Mouse (Mus musculus) retina, postnatal 1 day (tissue): ENCODE measurements at regions not wholly inside any gene's neighbourhood (a gene's known extent, or its start where the extent isn't known, plus 50 kb on each side); places are given as distances from the start of the nearest gene placed in this dataset.

Experiments
- DNase-seq: peaks from one replicate; pipeline ENCODE4 v3.0.0-alpha.2; 2012

DNA sequence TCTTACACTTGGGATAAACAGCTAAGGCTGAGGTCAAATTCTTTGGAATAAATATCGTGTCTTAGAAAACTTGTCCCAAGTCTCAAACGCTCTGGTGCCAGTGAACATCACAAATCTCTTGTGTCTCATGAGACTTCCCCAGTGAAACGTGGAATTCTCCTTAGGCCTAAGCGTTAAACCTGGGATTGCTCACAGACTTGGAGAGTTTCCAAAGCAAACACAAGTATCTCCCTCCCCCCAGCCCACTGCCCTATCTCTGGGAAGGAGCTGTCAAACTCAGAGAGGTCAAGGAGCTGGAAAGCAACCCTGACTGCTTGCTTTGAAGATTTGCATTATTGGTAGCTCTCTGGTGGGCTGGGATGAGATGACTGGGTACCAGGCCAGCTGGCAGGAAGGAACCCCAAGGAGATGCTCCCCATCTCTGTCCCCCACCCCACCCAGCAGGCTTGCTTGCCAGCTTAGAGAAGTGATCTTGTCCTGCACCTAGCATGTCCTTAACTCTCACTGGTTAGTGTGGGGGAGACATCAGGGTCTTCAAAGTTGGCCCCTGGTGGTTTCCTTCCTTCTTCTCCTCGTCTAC lies 219.1 kb downstream of the Fam43a start:
- no peak for DNase-seq

DNA sequence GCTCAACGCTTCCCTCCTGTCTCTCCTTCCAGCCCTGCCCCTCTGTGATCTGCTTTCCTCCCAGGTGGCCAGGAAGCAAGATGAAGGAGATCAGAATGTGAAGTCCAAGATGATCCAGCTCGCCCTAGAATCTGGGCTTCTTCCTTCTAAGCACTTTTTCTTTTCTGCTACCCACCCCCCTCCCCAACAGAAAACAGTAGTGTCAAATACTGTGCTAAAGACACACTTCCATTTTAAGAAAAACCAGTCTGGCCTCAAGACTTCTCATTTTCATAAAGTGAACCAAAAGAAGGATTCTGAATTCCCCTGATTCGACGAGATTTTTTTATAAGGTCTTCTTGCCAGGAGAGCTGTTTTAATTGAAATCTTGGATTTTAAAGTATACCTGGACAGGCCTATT lies 219.8 kb downstream of the Fam43a start:
- no peak for DNase-seq

DNA sequence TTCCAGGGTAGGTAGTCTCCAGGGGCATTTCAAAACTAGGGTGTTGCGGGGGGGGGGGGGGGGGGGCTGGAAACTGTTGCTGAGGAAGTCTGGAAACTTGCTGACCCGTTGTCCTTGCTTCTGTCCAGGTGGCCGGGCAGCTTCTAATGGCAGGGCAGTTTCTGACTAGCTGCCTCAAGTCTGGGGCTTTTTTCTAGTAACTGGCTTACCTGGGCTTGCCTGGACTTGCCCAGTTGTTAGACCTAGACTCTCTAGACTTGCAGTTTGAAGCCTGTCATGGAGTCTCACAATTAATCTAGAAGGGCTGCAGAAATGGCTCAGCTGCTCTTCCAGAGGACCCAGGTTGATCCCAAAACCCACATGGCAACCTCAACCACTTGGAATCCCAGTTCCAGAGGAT lies 220.7 kb downstream of the Fam43a start:
- no peak for DNase-seq

DNA sequence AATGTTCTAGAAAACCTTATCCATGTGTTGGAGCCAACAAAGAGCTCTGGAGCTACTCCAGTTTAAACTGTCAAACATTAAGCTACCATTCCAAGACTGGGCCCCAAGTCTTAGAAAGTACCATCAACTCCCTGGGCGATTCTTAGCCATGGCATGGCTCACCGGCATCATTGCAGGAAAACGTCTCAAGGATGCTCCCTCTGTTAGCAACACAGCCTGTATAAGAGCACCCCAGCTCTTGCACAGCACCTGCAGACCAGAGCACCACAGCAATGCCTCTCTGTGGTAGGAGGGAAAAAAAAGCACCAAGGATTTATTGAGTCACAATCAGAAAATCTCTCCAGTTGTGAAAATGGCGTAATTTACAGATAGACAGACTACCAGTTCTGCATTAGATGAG lies 221.2 kb downstream of the Fam43a start:
- DNase-seq = no peak

DNA sequence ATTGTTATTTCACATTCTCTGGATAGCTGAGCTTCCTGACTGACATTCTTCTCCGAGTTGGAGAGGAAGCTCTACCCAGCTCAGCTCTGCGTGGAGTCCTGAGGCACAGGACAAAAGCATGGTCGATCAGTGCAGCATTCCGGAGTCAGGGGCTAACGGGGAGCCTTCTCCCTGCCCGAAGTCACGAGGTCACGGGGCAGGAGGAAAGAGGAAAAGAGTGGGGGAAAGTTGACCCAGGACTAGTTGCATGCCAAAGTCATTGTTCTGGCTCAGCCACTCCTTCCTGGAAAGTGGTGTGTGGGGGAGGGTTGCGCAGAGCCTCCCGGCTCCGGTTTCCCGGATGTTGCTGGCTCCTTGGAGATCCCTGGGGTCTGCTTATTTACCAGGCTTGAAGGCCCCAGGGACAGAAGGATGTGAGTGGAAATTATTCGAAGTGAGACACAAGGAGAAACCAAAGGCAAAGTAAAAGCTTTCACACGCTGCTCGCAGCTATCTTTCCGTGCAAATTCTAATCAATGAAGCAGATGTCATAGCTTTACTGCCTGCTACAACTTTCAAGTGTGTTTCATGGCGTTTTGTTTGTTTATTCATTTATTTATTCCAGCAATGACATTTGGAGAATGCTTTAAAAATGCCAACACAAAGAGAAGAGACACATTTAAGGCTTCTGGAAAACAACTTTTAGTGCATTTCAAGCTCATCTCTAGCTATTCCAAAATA lies 221.8 kb downstream of the Fam43a start:
- DNase-seq = peak; percentile 71

DNA sequence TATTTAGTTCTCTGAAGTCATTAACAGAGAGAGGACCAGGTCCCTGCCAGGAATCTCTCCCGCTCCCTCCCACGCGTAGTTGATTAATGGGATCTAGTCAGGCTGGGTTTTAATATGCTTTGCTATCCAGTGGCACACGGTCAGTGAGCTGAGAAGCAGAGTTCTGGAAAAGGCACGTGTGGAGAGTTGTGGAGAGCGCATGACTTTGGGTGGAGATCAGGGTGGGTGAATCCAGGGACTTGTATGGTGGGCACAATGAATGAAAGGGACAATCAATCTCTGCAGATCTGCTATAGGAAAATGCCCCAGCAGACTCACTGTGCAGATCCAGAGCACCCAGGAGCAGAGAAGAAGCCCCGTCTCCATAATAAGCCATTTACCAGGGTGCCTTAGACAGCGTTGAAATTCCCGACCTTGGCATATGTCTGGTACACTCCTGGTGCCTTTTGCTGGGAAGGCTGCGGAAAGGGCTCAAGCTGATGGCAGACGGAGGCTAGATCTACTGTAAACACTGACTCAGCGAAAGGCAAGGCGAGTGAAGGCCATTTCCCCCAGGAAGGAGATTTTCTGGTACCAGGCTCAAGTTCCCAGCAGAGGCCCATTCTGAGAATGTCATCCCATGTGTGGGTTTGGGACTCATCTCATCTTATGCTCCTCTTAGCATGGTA lies 222.5 kb downstream of the Fam43a start:
- peak; percentile 14 for DNase-seq

DNA sequence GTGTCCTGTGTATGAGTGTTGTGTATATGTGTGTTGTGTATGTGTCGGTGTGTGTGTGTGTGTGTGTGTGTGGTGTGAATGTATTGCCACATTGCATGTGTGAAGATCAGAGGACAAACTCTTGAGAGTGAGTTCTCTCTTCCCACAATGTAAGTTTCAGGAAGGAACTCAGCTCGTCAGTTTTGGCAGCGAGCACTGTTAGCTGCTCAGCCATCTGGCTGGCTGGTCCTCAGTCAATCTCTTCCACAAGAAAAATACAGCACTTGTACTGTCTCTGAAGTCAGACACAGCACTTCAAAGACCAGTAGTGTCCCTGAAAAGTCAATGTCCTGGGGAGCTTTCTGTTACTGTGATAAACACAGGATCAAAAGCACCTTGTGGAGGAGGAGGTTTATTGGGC lies 226.6 kb downstream of the Fam43a start:
- no peak for DNase-seq

DNA sequence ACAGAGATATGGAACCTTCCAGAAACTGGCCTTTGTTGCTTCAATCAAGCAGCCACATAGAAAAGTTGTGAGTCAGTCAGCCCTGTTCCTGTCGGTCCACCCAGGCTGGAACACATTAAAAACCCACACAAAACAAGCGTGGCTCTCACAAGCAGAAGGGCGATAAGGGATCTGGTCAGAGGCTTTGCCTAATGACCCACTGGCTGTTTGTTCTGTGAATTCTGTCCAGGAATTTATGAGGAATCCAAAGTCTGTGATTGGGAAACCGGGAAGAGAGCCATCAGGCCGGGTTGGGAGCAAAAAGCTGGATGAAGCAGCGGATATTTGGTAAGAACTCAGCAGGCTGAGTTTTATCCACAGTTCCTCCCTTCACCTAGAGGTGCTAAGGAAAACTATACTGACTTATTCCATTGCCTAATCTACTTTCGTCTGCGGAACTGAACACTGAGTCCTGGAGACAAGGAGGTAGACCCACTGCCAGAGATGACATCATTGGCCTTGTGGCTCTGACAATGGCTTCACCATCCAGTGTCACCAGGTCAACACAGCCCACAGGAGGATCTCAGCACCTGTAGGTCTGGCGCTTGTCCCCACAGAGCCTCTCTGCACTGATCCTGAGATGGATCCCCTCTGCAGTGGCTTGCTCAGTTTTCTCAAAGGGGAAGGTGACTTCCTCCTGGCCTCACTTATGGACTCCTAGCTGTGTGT lies 228.5 kb downstream of the Fam43a start:
- DNase-seq = no peak

DNA sequence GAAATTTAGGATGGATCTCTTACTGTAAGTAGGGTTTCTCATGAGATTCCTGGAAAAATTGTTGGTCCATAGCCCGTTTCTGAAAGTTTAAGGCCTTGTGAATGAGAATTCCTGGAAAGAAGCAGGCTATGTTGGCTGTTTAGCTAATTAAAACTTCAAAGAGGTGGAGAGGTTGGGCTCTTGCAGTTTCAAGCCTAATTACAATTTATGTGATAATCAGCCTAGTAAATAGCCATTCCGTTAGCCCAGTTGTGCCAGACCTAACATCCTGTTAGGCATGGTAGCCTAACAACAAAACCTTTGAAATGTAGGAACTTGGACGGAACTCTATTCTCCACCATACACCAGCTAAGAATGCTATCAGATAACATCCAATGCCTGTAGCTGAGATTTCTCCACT lies 235.0 kb downstream of the Fam43a start:
- DNase-seq = no peak

DNA sequence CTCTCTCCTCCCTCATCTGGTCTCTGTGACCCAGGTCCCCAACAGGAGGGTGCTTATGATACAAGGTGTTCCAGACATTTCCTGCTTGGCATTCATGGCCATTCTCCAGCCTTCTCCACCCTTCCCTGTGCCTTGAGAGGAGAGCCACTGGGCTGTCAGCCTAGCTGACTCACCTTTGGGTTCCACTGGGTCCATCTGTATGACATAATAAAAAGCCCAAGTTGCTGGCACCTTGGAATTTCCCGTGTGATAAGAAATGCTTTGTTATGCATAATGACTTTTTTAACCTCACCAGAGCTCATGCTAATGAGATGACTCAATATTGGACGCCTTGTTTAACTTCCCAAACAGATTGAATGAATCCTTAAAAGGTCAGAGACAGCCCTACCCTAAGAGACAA lies 236.2 kb downstream of the Fam43a start:
- DNase-seq = no peak

DNA sequence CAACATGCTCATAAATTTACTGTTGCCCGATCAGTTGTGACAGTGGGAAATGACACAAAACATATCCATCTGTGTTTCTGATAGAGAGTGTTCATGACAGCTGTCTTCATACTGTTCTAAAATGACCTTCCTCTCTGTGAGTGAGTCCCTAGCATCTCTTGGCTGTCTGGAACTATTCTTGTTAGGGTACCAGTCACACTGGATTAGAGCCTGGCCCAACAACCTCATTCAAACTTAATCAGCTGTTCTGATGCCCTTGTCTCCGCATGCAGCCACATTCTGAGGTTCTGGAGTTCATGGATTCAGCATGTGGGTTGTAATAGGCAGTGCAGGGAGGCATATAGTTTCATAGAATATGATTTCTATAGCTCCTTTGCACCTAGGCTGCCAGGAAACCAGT lies 238.4 kb downstream of the Xxylt1 start:
- peak; percentile 65 for DNase-seq

DNA sequence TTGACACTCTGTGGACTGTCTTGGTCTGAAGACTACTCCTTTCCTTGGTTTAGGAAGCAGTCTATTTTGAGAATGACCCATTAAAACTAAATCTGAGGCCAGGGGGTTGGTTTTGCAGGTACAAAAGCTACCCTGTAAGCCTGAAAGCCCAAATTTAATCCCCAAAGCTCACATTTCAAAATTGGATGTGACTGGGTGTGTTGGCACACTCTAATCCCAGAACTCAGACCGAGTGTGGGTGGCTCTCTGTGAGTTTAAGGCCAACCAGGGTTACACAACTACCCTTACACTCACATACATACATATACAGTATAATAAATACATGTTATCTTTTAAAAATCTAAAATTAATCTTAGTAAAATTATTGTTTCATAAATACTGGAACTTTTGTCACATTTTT lies 228.6 kb downstream of the Xxylt1 start:
- no peak for DNase-seq

DNA sequence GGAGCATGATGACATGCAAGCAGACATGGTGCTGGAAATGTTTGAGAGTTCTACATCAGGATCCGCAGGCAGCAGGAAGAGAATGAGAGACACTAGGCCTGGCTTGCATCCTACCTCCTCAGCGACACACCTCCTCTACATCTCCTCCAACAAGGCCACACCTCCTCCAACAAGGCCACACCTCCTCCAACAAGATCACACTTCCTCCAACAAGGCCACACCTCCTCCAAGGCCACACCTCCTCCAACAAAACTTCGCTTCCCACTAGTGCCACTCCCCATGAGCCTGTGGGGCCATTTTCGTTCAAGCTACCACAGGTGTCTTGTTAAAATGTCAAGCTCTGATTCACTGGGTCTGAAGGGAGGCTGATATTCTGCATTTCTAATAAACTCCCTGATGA lies 226.5 kb downstream of the Xxylt1 start:
- DNase-seq = no peak

DNA sequence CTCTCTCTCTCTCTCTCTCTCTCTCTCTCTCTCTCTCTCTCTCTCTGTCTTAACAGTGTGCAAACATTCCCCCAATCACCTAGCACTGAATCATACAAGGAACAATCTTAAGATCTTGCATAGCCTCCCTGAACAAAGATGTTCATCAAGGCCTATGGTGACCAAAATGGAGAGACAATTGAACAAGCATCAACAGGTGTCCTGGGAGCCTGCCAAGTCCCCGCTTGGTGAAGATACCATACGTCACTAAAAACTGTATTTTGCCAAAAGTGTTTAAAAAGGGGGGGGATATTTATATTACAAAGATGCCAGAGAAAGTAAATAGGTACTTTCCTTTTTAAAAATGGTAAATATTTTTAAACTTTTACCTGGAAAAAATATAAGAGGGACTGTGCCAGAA lies 223.6 kb downstream of the Xxylt1 start:
- DNase-seq = no peak

DNA sequence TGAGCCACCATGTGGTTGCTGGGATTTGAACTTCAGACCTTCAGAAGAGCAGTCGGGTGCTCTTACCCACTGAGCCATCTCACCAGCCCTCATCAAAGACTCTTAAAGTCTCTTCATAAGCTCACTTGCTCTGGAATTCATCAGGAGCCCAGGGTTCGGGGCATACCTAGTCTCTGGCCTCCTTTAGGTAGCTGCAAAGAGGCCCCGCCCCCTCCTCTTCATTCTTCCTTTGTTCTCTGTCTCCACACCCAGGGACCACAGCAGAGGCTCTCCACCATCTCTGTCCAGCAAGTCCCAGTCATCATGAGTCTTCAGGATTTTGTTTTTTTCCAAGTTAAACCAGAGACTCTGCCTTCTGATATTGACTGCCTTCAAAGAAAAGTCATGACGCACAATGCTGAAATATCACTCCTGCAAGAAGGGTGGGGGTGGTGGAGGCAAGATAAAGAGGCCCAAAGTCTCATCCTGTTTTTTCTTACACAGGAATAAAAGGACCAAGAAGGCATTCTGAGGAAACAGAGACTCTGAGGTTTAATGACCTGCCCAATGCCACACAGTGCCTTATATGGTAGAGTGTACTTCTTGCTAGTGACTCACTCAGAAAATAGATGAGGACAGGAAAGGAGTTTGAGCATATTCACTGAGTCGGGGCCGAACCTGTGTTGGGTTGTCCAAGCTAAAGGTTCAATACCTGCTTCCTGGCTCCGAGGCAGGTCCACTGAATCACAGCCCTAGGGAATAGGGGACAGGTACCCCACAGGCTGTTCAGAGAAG lies 211.9 kb downstream of the Xxylt1 start:
- no peak for DNase-seq

DNA sequence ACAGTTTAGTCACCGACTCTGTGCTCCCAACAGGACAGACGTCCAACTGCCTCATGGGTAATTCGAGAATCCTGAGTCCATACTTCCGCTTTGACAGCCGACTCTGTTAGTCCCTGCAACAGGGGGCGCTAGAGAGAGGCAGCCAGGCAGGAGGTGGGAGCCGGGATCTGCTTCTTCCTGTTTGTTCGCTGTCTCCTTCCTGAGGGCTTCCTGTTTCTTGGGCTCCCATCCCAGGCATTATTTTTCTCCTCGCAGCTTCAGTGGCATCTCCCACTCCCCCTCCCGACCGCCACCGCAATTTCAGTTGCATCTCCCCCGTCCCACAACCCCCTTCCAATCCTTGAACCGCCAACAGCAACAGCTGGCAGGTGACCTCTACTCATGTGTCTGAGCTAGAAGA lies 211.1 kb downstream of the Xxylt1 start:
- DNase-seq = no peak

DNA sequence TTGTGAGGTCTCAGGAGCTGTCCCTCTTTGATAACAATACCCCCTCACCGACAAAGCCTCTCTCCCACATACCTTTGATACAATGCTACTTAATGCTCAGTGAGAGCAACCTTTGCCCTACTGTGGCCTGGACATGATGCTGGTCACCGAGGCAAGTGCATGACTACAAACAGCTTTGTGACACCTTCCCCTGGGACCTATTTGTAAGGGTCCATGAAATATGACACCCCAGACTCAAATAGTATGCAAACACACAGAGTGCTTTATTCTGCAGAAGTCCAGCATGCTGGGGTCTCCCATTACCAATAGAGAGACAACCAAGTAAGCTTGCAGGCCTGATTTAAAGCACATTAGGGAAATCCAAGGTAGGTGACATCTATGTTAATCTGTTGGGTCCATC lies 210.6 kb downstream of the Xxylt1 start:
- no peak for DNase-seq

DNA sequence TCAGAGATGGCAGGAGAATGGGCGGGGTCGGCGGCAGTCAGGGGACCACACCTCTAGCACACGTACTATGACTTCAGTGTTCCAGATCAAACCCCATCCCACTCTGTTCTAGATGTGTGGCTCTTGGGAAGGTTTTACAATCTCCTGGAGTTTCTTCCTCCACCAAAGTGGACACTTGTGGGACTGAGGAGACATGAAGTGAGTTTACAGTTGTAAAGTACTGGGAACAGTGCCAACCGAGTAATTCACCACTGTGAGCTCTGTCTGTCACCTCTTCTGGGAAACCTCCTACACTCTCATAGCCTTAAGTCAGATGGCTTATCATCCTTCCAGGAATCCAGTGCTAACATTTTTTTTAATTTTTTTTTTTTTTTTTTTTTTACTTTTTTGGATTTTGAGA lies 209.1 kb downstream of the Xxylt1 start:
- no peak for DNase-seq

DNA sequence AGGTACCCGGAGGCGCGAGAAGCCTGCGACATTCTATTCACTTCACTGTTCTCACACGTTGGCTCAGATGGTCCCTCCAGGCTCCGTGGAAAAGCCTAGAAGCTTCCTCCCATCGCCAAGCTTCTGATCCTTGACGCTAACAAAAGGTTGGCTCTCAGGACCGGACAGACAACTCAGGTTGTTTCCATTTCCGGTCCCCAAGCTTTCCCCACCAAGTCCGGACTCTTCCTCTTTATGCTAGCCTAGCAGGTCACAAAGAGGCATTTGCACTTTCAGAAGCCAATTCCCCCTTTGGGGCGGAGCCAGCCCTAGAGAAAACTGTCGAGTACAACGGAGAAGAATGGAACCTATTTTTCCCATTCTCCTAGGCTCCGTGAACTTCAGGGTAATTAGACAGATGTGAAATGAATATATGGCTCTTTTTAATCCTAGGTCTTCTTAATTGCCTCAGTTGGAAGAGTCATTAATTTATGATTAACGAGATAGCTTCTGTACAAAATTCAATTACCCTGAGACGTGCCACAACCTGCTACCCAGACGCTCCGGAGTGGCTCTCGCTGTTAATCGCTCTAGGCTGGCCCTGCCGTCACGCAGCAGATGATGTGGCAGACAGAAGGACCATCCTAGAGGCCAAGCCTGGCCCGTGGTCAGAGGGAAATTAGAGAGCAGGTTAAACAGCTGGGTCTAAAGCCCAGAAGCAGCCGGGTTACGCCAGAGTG lies 207.6 kb downstream of the Xxylt1 start:
- DNase-seq = peak; percentile 79

DNA sequence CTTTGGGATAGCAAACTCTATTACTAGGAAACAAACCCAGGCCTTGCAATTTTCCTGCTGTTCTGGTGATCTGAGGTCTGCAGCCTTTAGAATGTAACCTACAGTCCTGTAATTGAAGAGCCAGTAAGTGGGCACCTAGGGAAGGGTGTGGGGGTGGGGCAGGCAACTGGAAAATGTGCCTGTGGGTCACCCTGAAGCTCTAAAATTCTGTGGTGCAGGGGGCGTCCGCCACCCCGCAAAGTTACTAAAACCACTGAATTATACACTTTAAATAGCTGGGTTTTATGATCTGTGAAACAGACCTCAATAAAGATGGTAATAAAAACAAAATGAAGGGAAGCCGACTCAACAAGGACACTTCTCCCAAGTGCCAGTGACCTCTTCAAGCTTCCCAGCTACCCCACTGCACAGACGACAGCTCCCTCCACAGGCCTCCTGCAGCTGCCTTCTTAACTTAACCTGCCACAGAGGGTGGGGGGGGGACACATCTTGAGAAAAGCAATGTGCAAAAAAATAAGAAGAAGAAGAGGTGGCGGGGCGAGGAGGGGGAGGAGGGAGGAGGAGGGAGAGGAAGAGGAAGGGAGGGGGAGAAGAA lies 205.9 kb downstream of the Xxylt1 start:
- DNase-seq = no peak

DNA sequence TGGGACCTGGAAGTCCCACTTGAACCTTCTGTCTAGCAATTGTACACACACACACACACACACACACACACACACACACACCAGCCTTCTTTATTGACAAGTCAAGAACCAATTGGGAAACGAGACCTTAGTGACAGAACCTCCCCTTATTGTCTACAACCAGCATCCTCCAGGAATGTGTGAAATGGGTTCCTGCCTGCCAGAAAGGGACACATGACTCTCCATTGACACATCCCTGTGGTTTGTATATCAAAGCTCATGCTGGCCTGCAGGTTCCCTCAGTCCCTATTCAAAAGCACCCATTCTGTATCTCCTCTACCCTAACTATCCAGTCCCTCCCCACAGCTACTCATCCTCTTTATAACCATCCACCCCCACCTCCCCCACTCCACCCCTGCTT lies 202.4 kb downstream of the Xxylt1 start:
- no peak for DNase-seq

DNA sequence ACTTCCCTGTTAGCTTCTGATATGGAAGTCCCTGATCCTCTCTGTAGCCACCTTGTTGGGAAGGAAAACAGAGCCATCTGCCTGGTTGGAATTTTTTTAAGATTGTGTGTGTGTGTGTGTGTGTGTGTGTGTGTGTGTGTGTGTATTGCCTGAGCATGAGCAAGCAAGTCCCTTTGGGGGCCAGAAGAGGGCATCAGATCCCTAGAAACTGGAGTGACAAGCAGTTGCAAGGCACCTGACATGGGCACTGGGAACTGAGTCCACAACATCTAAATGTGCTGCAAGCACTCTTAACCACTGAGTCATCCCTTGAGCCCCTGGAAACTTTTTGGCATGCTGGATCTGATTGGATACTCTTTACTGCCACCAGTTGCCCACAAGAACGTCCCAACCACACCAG lies 201.4 kb downstream of the Xxylt1 start:
- DNase-seq = no peak
